Comparison of ENCODE assay signal across 21 mouse cellular contexts in genomic region chr17:53551306-53552299, GRCm38 (mm10). TPM values are rescaled to one million over a fixed set of nuclear protein-coding genes. Genes with fewer than 3 reads are reported as not detected.
A peak's percentile ranks its signal among the peaks of the same experiment; 100 is the strongest.
DNase-seq lines count a peak whose midpoint lies in the region; ATAC-seq lines count a peak whose summit lies in the region.
"Had no signal": no experiment of that assay in that cellular context is flagged by ENCODE, and none has a peak within 500 bp of the region (broad histone marks: within the 10 kb centered on the region; RNA-seq: fewer than 3 reads in every experiment).

No protein-coding gene starts in this region.

- no peak overlapping the region for H3K4me2 ChIP-seq in hindbrain, embryonic 15.5 days
- no peak overlapping the region for H3K4me2 ChIP-seq in hindbrain, embryonic 13.5 days
- H3K4me2 ChIP-seq in forebrain, embryonic 14.5 days (ENCODE audit: low read length): no peak overlapping the region
- H3K4me2 ChIP-seq in midbrain, embryonic 15.5 days: no peak overlapping the region
- H3K4me2 ChIP-seq: heart, embryonic 15.5 days; kidney, embryonic 15.5 days; liver, embryonic 13.5 days; neural tube, embryonic 12.5 days had no signal

- no peak overlapping the region for H3K9ac ChIP-seq in hindbrain, embryonic 15.5 days
- no peak overlapping the region for H3K9ac ChIP-seq in hindbrain, embryonic 13.5 days
- no peak overlapping the region for H3K9ac ChIP-seq in forebrain, embryonic 14.5 days (ENCODE audit: low read length)
- no peak overlapping the region for H3K9ac ChIP-seq in midbrain, embryonic 15.5 days
- H3K9ac ChIP-seq: heart, embryonic 15.5 days; kidney, embryonic 15.5 days; liver, embryonic 13.5 days; neural tube, embryonic 12.5 days had no signal

- peak; percentile 38; the same call in 1 of the 2 replicates for ATAC-seq in hindbrain, embryonic 15.5 days (ENCODE audit: low FRiP score, low read depth)
- no peak for ATAC-seq in hindbrain, embryonic 13.5 days (ENCODE audit: low FRiP score)
- peak; percentile 85 for ATAC-seq in forebrain, embryonic 14.5 days
- peak; percentile 50; the same call in 1 of the 2 replicates for ATAC-seq in midbrain, embryonic 15.5 days (replicated peaks)
- ATAC-seq: intestine, embryonic 16.5 days had no signal

- no peak overlapping the region for H3K27ac ChIP-seq in hindbrain, embryonic 15.5 days (replicated peaks)
- no peak overlapping the region; the same call in 1 of the 2 replicates for H3K27ac ChIP-seq in hindbrain, embryonic 13.5 days
- H3K27ac ChIP-seq in forebrain, embryonic 14.5 days (ENCODE audit: low read depth, low read length): peak overlapping the region; percentile 65
- no peak overlapping the region for H3K27ac ChIP-seq in midbrain, embryonic 15.5 days
- H3K27ac ChIP-seq: heart, embryonic 15.5 days; kidney, embryonic 15.5 days; liver, embryonic 13.5 days; neural tube, embryonic 12.5 days had no signal

- no peaks in the 10 kb centered on the region for H3K9me3 ChIP-seq in hindbrain, embryonic 15.5 days
- H3K9me3 ChIP-seq in hindbrain, embryonic 13.5 days: no peaks in the 10 kb centered on the region
- H3K9me3 ChIP-seq in forebrain, embryonic 14.5 days (replicated peaks; ENCODE audit: control insufficient read depth, low read length): no peaks in the 10 kb centered on the region
- H3K9me3 ChIP-seq in midbrain, embryonic 15.5 days: no peaks in the 10 kb centered on the region
- H3K9me3 ChIP-seq: heart, embryonic 15.5 days; kidney, embryonic 15.5 days; liver, embryonic 13.5 days; neural tube, embryonic 12.5 days had no signal

- no peak overlapping the region for H3K4me3 ChIP-seq in hindbrain, embryonic 15.5 days
- no peak overlapping the region for H3K4me3 ChIP-seq in hindbrain, embryonic 13.5 days
- H3K4me3 ChIP-seq in forebrain, embryonic 14.5 days (ENCODE audit: low read depth, low read length): no peak overlapping the region
- no peak overlapping the region for H3K4me3 ChIP-seq in midbrain, embryonic 15.5 days
- H3K4me3 ChIP-seq: heart, embryonic 15.5 days; kidney, embryonic 15.5 days; liver, embryonic 13.5 days; megakaryocyte, embryonic 14.5 days; neural tube, embryonic 12.5 days had no signal

- 39% methylated on average over 8 of the region's 8 CpGs for WGBS in hindbrain, embryonic 15.5 days
- 41% methylated on average over 8 of the region's 8 CpGs for WGBS in hindbrain, embryonic 13.5 days
- WGBS in forebrain, embryonic 14.5 days: 35% methylated on average over 8 of the region's 8 CpGs
- WGBS in midbrain, embryonic 15.5 days: 30% methylated on average over 8 of the region's 8 CpGs

- DNase-seq in brain, adult 2 months (ENCODE audit: low read depth, low spot score): peak; percentile 29
- DNase-seq in forebrain, embryonic 14.5 days (ENCODE audit: low spot score): peak; percentile 77
- no peak for DNase-seq in spleen, postnatal 4 days (ENCODE audit: low spot score in 2 of 2)
- no peak for DNase-seq in layer of hippocampus, adult 9-11 months
- DNase-seq: adrenal gland, postnatal 36 days; cerebellum, adult 11-12 months; cerebellum, postnatal 10 days; heart, postnatal 4 days; kidney, postnatal 36 days; liver, embryonic 13.5 days; lung, adult 2 months; right cerebral cortex, postnatal 14 days had no signal

- no peaks in the 10 kb centered on the region for H3K27me3 ChIP-seq in hindbrain, embryonic 15.5 days
- no peaks in the 10 kb centered on the region for H3K27me3 ChIP-seq in hindbrain, embryonic 13.5 days
- no peaks in the 10 kb centered on the region for H3K27me3 ChIP-seq in forebrain, embryonic 14.5 days (replicated peaks; ENCODE audit: control insufficient read depth, insufficient read depth, low read length)
- no peaks in the 10 kb centered on the region for H3K27me3 ChIP-seq in midbrain, embryonic 15.5 days (replicated peaks)
- H3K27me3 ChIP-seq: heart, embryonic 15.5 days; kidney, embryonic 15.5 days; liver, embryonic 13.5 days; megakaryocyte, embryonic 14.5 days; neural tube, embryonic 12.5 days had no signal

- H3K4me1 ChIP-seq in hindbrain, embryonic 15.5 days (replicated peaks): no peaks in the 10 kb centered on the region
- H3K4me1 ChIP-seq in hindbrain, embryonic 13.5 days (replicated peaks): 0 out of 2 replicates have a peak, but pooled peaks cover 7% of the 10 kb centered on the region
- peaks cover 9% of the 10 kb centered on the region; the same call in 1 of the 2 replicates for H3K4me1 ChIP-seq in forebrain, embryonic 14.5 days (ENCODE audit: control insufficient read depth, insufficient read depth, low read length)
- H3K4me1 ChIP-seq in midbrain, embryonic 15.5 days: peaks cover 7% of the 10 kb centered on the region
- H3K4me1 ChIP-seq: heart, embryonic 15.5 days; kidney, embryonic 15.5 days; megakaryocyte, embryonic 14.5 days; neural tube, embryonic 12.5 days had no signal

- no peaks in the 10 kb centered on the region for H3K36me3 ChIP-seq in hindbrain, embryonic 15.5 days
- H3K36me3 ChIP-seq in hindbrain, embryonic 13.5 days: no peaks in the 10 kb centered on the region
- H3K36me3 ChIP-seq in forebrain, embryonic 14.5 days (ENCODE audit: control insufficient read depth, insufficient read depth, low read length): no peaks in the 10 kb centered on the region
- H3K36me3 ChIP-seq in midbrain, embryonic 15.5 days (replicated peaks): no peaks in the 10 kb centered on the region
- H3K36me3 ChIP-seq: heart, embryonic 15.5 days; kidney, embryonic 15.5 days; liver, embryonic 13.5 days; neural tube, embryonic 12.5 days had no signal

RNA-seq across cellular contexts. Expression of gene Pp2d1, which starts 12.4 kb away (rescaled TPM):
- polyA plus RNA-seq in hindbrain, embryonic 15.5 days (2015; fragmentation: Nextera tagmentation; extraction: Ambion mirVana): 0.26 and 0.35 TPM in 2 replicates
- 0.39 and 0.43 TPM in 2 replicates for polyA plus RNA-seq in hindbrain, embryonic 13.5 days (2015; fragmentation: Nextera tagmentation; extraction: Ambion mirVana)
- 0.29 and 0.35 TPM in 2 replicates for polyA plus RNA-seq in forebrain, embryonic 14.5 days (2014; fragmentation: Nextera tagmentation; extraction: Ambion mirVana)
- polyA plus RNA-seq in midbrain, embryonic 15.5 days (2015; fragmentation: Nextera tagmentation; extraction: Ambion mirVana): 0.60 and 0.65 TPM in 2 replicates
- polyA plus RNA-seq: lung, adult 2 months; urinary bladder, adult 2 months had no signal

RNA-seq across cellular contexts. Expression of gene Kat2b, which starts 15.1 kb away (rescaled TPM):
- polyA plus RNA-seq in hindbrain, embryonic 15.5 days (2015; fragmentation: Nextera tagmentation; extraction: Ambion mirVana): 5.7 and 6.3 TPM in 2 replicates
- polyA plus RNA-seq in hindbrain, embryonic 13.5 days (2015; fragmentation: Nextera tagmentation; extraction: Ambion mirVana): 8.5 and 8.9 TPM in 2 replicates
- 6.4 and 6.9 TPM in 2 replicates for polyA plus RNA-seq in forebrain, embryonic 14.5 days (2014; fragmentation: Nextera tagmentation; extraction: Ambion mirVana)
- polyA plus RNA-seq in midbrain, embryonic 15.5 days (2015; fragmentation: Nextera tagmentation; extraction: Ambion mirVana): 6.5 and 6.7 TPM in 2 replicates

Comparison
In these comparisons a context has a peak if more than half of its experiments do, and no peak if none do; other contexts are left out.
1. DNase-seq: peak in brain, adult 2 months (single experiment) and forebrain, embryonic 14.5 days (single experiment); none in spleen, postnatal 4 days (0 of 2) and layer of hippocampus, adult 9-11 months (single experiment).